In genomic region chr10:76714303-76714702, GRCm38 (mm10) we compare ENCODE assay signal across 30 mouse cellular contexts. TPM values are rescaled to one million over a fixed set of nuclear protein-coding genes. Genes with fewer than 3 reads are reported as not detected.
A peak's percentile ranks its signal among the peaks of the same experiment; 100 is the strongest.
DNase-seq lines count a peak whose midpoint lies in the region; ATAC-seq and TF ChIP-seq lines count a peak whose summit lies in the region.
"Had no signal": no experiment of that assay in that cellular context is flagged by ENCODE, and none has a peak within 500 bp of the region (broad histone marks: within the 10 kb centered on the region; RNA-seq: fewer than 3 reads in every experiment).

No protein-coding gene starts in this region.

- H3K9ac ChIP-seq in embryonic facial prominence, embryonic 14.5 days (ENCODE audit: low read depth, low read length): no peak overlapping the region
- no peak overlapping the region for H3K9ac ChIP-seq in midbrain, postnatal 0 days (replicated peaks; ENCODE audit: low read length, poor library complexity, severe bottlenecking)
- H3K9ac ChIP-seq in midbrain, embryonic 13.5 days (replicated peaks): no peak overlapping the region
- H3K9ac ChIP-seq: embryonic facial prominence, embryonic 13.5 days; heart, embryonic 15.5 days; lung, embryonic 15.5 days; neural tube, embryonic 13.5 days had no signal

- TF ChIP-seq CTCF in midbrain, postnatal 0 days (IDR thresholded peaks at IDR 0.05): no peak

- H3K27ac ChIP-seq in embryonic facial prominence, embryonic 14.5 days (replicated peaks; ENCODE audit: low read depth, low read length): no peak overlapping the region
- no peak overlapping the region for H3K27ac ChIP-seq in embryonic facial prominence, embryonic 10.5 days (replicated peaks)
- no peak overlapping the region for H3K27ac ChIP-seq in midbrain, postnatal 0 days (ENCODE audit: low read depth, low read length)
- H3K27ac ChIP-seq in midbrain, embryonic 13.5 days: no peak overlapping the region
- H3K27ac ChIP-seq: embryonic facial prominence, embryonic 13.5 days; gastrocnemius, adult 2 months; heart, embryonic 10.5 days; heart, embryonic 15.5 days; kidney, postnatal 0 days; lung, embryonic 15.5 days; neural tube, embryonic 13.5 days had no signal

- H3K36me3 ChIP-seq in embryonic facial prominence, embryonic 14.5 days (ENCODE audit: control insufficient read depth, insufficient read depth, low read length): peaks cover 98% of the 10 kb centered on the region
- H3K36me3 ChIP-seq in embryonic facial prominence, embryonic 10.5 days (replicated peaks): peaks cover 8% of the 10 kb centered on the region; the same call in 1 of the 2 replicates
- no peaks in the 10 kb centered on the region for H3K36me3 ChIP-seq in midbrain, postnatal 0 days (ENCODE audit: insufficient read depth, low read length)
- H3K36me3 ChIP-seq in midbrain, embryonic 13.5 days: no peaks in the 10 kb centered on the region
- H3K36me3 ChIP-seq: neural tube, embryonic 13.5 days had no signal

- H3K4me3 ChIP-seq in embryonic facial prominence, embryonic 14.5 days (ENCODE audit: low read depth, low read length): no peak overlapping the region
- H3K4me3 ChIP-seq in embryonic facial prominence, embryonic 10.5 days: no peak overlapping the region
- H3K4me3 ChIP-seq in midbrain, postnatal 0 days (ENCODE audit: low read depth, low read length): no peak overlapping the region
- H3K4me3 ChIP-seq in midbrain, embryonic 13.5 days (replicated peaks): no peak overlapping the region
- H3K4me3 ChIP-seq: embryonic facial prominence, embryonic 13.5 days; erythroblast, embryonic 14.5 days; gastrocnemius, adult 2 months; heart, embryonic 10.5 days; heart, embryonic 15.5 days; lung, embryonic 15.5 days; neural tube, embryonic 13.5 days had no signal

- 88% methylated on average over 7 of the region's 7 CpGs for WGBS in embryonic facial prominence, embryonic 14.5 days
- 89% methylated on average over 7 of the region's 7 CpGs for WGBS in embryonic facial prominence, embryonic 10.5 days
- WGBS in midbrain, postnatal 0 days: 74% methylated on average over 7 of the region's 7 CpGs
- WGBS in midbrain, embryonic 13.5 days: 81% methylated on average over 7 of the region's 7 CpGs

- ATAC-seq in embryonic facial prominence, embryonic 14.5 days (ENCODE audit: low read depth): peak; percentile 70
- ATAC-seq in midbrain, postnatal 0 days (ENCODE audit: low FRiP score): no peak
- ATAC-seq in midbrain, embryonic 13.5 days: no peak
- ATAC-seq: forebrain, embryonic 16.5 days; intestine, embryonic 16.5 days; Patski had no signal

- H3K9me3 ChIP-seq in embryonic facial prominence, embryonic 14.5 days (ENCODE audit: control insufficient read depth, low read length): no peaks in the 10 kb centered on the region
- no peaks in the 10 kb centered on the region for H3K9me3 ChIP-seq in embryonic facial prominence, embryonic 10.5 days
- H3K9me3 ChIP-seq in midbrain, postnatal 0 days (ENCODE audit: low read length): no peaks in the 10 kb centered on the region
- no peaks in the 10 kb centered on the region for H3K9me3 ChIP-seq in midbrain, embryonic 13.5 days
- H3K9me3 ChIP-seq: embryonic facial prominence, embryonic 13.5 days; heart, embryonic 10.5 days; heart, embryonic 15.5 days; lung, embryonic 15.5 days; neural tube, embryonic 13.5 days had no signal

- DNase-seq in embryonic facial prominence, embryonic 14.5 days (ENCODE audit: low spot score): peak; percentile 56
- DNase-seq in embryonic facial prominence, embryonic 10.5 days (ENCODE audit: low spot score): no peak
- peak; percentile 38 to 50 for DNase-seq in layer of hippocampus, adult 8-10 months (ENCODE audit: low spot score in 2 of 2)
- no peak for DNase-seq in layer of hippocampus, postnatal 25 days (ENCODE audit: extremely low spot score in 1 of 2, low spot score in 1 of 2)
- DNase-seq in midbrain, postnatal 0 days (ENCODE audit: low spot score): peak; percentile 59
- DNase-seq in layer of hippocampus, postnatal 10 days (ENCODE audit: low spot score in 2 of 2): peak; percentile 26 to 36
- DNase-seq in lung, postnatal 10 days: no peak
- DNase-seq: adrenal gland, postnatal 14 days; cerebellum, adult 2 months; cerebellum, postnatal 36 days; embryo, embryonic 11 days; gastrocnemius, adult 2 months; kidney, adult 8-10 months; kidney, postnatal 4 days; lung, postnatal 36 days; thymus, postnatal 4 days had no signal

- no peaks in the 10 kb centered on the region for H3K27me3 ChIP-seq in embryonic facial prominence, embryonic 14.5 days (replicated peaks; ENCODE audit: control insufficient read depth, insufficient read depth, low read length)
- no peaks in the 10 kb centered on the region for H3K27me3 ChIP-seq in embryonic facial prominence, embryonic 10.5 days (replicated peaks; ENCODE audit: low read depth, poor library complexity, severe bottlenecking)
- H3K27me3 ChIP-seq in midbrain, postnatal 0 days (ENCODE audit: insufficient read depth, low read length): no peaks in the 10 kb centered on the region
- no peaks in the 10 kb centered on the region for H3K27me3 ChIP-seq in midbrain, embryonic 13.5 days
- H3K27me3 ChIP-seq: embryonic facial prominence, embryonic 13.5 days; heart, embryonic 15.5 days; lung, embryonic 15.5 days; neural tube, embryonic 13.5 days; Patski had no signal

- H3K4me1 ChIP-seq in embryonic facial prominence, embryonic 14.5 days (ENCODE audit: control insufficient read depth, insufficient read depth, low read length): no peaks in the 10 kb centered on the region
- H3K4me1 ChIP-seq in embryonic facial prominence, embryonic 10.5 days: peaks cover 10% of the 10 kb centered on the region
- H3K4me1 ChIP-seq in midbrain, postnatal 0 days (ENCODE audit: insufficient read depth, low read length): no peaks in the 10 kb centered on the region
- no peaks in the 10 kb centered on the region for H3K4me1 ChIP-seq in midbrain, embryonic 13.5 days (replicated peaks)
- H3K4me1 ChIP-seq: embryonic facial prominence, embryonic 13.5 days; heart, embryonic 10.5 days; heart, embryonic 15.5 days; lung, embryonic 15.5 days; neural tube, embryonic 13.5 days had no signal

- no peak overlapping the region for H3K4me2 ChIP-seq in embryonic facial prominence, embryonic 14.5 days (ENCODE audit: low read depth, low read length)
- no peak overlapping the region for H3K4me2 ChIP-seq in midbrain, postnatal 0 days (ENCODE audit: low read depth, low read length, poor library complexity, severe bottlenecking)
- no peak overlapping the region for H3K4me2 ChIP-seq in midbrain, embryonic 13.5 days (replicated peaks)
- H3K4me2 ChIP-seq: embryonic facial prominence, embryonic 13.5 days; heart, embryonic 15.5 days; liver, embryonic 11.5 days; lung, embryonic 15.5 days; midbrain, embryonic 11.5 days; neural tube, embryonic 13.5 days had no signal

RNA-seq across cellular contexts. Expression of gene Col6a1, which starts 11.7 kb away (rescaled TPM):
- 405 and 419 TPM in 2 replicates for polyA plus RNA-seq in embryonic facial prominence, embryonic 14.5 days (2014; fragmentation: Nextera tagmentation; extraction: Ambion mirVana)
- 7.0 and 12.3 TPM in 2 replicates for polyA plus RNA-seq in embryonic facial prominence, embryonic 10.5 days (2016; fragmentation: Nextera tagmentation; extraction: Ambion mirVana)
- total RNA-seq in layer of hippocampus, adult 8-10 months (2022): 10 to 100 TPM; 31.2 to 46.8 (median 38.5) TPM
- total RNA-seq in layer of hippocampus, postnatal 25 days (2021): 10 to 100 TPM; 16.6 to 19.7 TPM
- 32.7 and 36.6 TPM in 2 replicates for total RNA-seq in midbrain, postnatal 0 days (2014; rRNA removed)
- polyA plus RNA-seq in midbrain, postnatal 0 days (2015; fragmentation: Nextera tagmentation; extraction: Ambion mirVana): 21.7 and 22.4 TPM in 2 replicates
- 10.1 and 12.7 TPM in 2 replicates for polyA plus RNA-seq in midbrain, embryonic 13.5 days (2015; fragmentation: Nextera tagmentation; extraction: Ambion mirVana)
- total RNA-seq in layer of hippocampus, postnatal 10 days (2021): 10 to 100 TPM; 38.0 to 38.9 TPM
- total RNA-seq: MEL had no signal
- polyA plus RNA-seq: erythroblast, embryonic 14.5 days had no signal

Comparison
In these comparisons a context has a peak if more than half of its experiments do, and no peak if none do; other contexts are left out.
1. DNase-seq: peak in embryonic facial prominence, embryonic 14.5 days (single experiment), layer of hippocampus, adult 8-10 months (2 of 2), midbrain, postnatal 0 days (single experiment) and layer of hippocampus, postnatal 10 days (2 of 2); none in embryonic facial prominence, embryonic 10.5 days (single experiment), layer of hippocampus, postnatal 25 days (0 of 2) and lung, postnatal 10 days (single experiment).